Mouse (Mus musculus) gastrocnemius, postnatal 10 days (tissue): Measurements from ENCODE around the gene Slc17a6. TPM values are rescaled to one million over a fixed set of nuclear protein-coding genes. Genes with fewer than 3 reads are reported as not detected.
"Not testable (repeated sequence)": the region's sequence is repeated elsewhere in the genome, so short reads cannot be mapped to it uniquely, and the experiment has no call there.

ENCODE experiments used
- DNase-seq: peaks from one replicate; pipeline ENCODE4 v3.0.0; 2021; ENCODE audit warnings: mixed read lengths
- total RNA-seq, 2 experiments: library from RNA; stranded (reverse); gene quantifications; 2 replicates each; pipeline ENCODE4 v1.2.3; 2021

Slc17a6 gene
- total RNA-seq, 2 experiments from 2014 or later, result 0.14 TPM; not detected in 1

- no peak for DNase-seq
Observed at GRCm38 (mm10) chr7:51693539-51694217, 71.9 kb downstream of the Slc17a6 start.

- DNase-seq, result no peak
Observed at GRCm38 (mm10) chr7:51694452-51694851, 72.6 kb downstream of the Slc17a6 start.

GRCm38 (mm10) chr7:51709508-51709907, 87.7 kb downstream of the Slc17a6 start:
- DNase-seq, result no peak

GRCm38 (mm10) chr7:51710346-51710745, 88.5 kb downstream of the Slc17a6 start:
- not testable (repeated sequence) for DNase-seq

- no peak for DNase-seq
Observed at GRCm38 (mm10) chr7:51715771-51716170, 94.0 kb downstream of the Slc17a6 start.

Other genes with a start within 250 kb of the Slc17a6 start
- gene Ano5, start 111.0 kb upstream of the Slc17a6 start, total RNA-seq, result 10 to 100 TPM; 24.2 to 26.0 TPM
- 10 to 100 TPM; 14.4 to 16.8 TPM for gene Gas2, start 240.0 kb downstream of the Slc17a6 start, total RNA-seq
- 1 to 10 TPM; 2.8 to 4.1 TPM for gene Fancf, start 240.3 kb downstream of the Slc17a6 start, total RNA-seq